Mouse (Mus musculus): ENCODE data around the gene Thnsl1.

Thnsl1 gene

GRCm38 (mm10) chr2:21204912-21205830 is at the start of gene Thnsl1, which contains the start of gene Enkur:
TSS of gene Thnsl1 (plus strand) at chr2:21205724.
TSS of gene Enkur (minus strand) at chr2:21205365.
- DNase-seq, result peak; percentile 97 to 100

GRCm38 (mm10) chr2:21164296-21164695 is 41.2 kb upstream of the Thnsl1 start:
- DNase-seq, result no peak

DNA sequence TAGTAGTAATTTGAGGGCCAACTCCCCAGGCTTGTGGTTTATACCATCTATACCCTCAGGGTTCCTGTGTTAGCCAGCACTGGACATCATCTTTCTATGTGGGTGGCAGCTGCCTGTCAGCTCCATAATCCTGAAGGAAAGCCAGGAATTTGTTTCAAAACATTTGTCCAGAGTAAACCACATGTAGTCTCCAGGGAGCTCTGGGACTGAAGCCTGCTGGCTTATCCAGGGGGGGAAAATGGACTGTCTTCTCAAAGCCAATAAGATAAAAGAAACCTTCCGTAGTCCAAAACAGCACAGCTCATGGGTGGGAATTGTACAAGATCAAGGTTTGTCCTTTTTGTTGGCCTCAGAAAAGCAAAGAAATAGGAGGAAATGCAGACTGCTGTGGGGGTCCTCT is 37.6 kb upstream of the Thnsl1 start:
- no peak for DNase-seq

DNA sequence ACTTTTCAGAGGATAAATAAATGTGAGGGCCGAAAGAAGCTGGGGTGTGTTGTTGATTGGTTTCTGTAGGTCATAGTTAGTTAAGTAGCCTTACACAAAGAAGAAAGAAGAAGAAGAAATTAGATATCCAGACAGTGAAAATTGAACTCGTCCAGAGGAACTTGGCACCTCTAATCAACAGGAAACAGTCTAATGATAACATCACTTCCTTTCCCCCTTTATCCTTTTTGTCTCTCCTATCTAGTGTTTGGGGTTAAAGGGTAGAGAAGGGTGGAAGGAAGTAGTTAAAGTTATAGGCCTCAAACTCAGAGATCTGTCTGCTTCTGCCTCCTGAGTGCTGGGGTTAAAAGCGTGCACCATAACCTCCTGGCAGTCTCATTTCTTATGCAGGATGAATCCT is 32.7 kb upstream of the Thnsl1 start:
- no peak for DNase-seq

GRCm38 (mm10) chr2:21179136-21179535 is 26.4 kb upstream of the Thnsl1 start:
- DNase-seq, result no peak

DNA sequence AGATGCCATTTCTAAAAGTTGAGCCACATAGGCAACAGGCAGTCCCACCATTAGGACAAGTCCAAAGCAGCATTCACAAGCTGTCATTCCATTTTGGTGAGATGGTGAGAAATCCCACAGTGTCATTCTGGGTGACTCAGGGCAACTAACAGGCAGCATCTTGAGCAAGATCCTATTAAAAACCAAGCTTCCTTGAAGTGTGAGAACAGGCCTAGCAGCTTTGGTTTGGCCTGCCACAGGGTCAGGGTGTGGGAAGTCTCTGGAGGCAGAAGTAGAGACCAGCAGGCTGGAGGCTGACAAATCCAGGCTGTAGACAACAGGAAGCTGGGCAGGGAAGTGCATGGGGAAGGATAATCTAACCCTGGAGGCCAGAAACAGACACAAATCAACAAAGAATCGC is 22.7 kb upstream of the Thnsl1 start:
- DNase-seq, result no peak

- DNase-seq, result peak; percentile 15 to 69
These were observed 17.9 kb upstream of the Thnsl1 start for GRCm38 (mm10) chr2:21187576-21187975.

DNA sequence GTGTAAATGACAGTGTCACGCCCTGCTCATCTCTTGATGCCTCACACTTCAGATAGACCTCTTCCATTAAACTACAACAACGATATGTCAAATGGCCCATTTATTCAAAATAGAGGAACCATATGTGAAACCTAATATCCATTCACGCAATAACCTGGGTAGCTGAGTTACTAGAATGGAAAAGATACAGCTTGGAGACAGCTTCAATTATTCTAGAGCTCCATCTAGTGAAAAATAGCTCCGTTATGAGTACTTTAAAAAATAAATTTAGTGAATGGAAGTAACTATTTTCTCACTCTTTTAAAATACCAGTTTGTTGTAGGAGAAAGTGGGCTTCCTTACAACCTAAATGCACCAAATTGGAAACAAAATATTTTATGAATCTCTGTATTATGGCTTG is 16.9 kb upstream of the Thnsl1 start:
- no peak for DNase-seq

- DNase-seq, result no peak
These were observed 14.3 kb upstream of the Thnsl1 start for GRCm38 (mm10) chr2:21191232-21191631.

- DNase-seq, result no peak
These were observed 10.3 kb upstream of the Thnsl1 start for GRCm38 (mm10) chr2:21195233-21195632.

- DNase-seq, result no peak
These were observed 6.5 kb upstream of the Thnsl1 start for GRCm38 (mm10) chr2:21199051-21199450.

DNA sequence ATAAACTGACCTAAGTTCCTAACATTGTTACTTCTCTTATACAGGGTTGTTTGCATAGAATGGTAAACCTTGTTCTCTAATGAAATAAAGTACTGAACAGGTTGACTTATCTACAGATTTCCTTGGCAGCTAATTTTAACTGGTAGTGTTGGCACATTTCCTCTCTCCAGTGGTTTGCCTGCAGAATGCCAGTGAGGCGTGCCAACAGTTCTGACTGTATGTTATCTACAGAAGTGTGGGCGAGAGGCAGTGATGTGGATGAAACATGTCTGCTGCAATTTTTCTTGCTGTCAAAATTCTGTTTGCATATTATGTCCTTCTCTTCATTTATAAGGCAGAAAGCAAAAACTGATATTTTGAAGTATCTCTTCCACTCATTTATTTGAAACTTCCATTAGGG is 2.8 kb upstream of the Thnsl1 start:
- no peak for DNase-seq

DNA sequence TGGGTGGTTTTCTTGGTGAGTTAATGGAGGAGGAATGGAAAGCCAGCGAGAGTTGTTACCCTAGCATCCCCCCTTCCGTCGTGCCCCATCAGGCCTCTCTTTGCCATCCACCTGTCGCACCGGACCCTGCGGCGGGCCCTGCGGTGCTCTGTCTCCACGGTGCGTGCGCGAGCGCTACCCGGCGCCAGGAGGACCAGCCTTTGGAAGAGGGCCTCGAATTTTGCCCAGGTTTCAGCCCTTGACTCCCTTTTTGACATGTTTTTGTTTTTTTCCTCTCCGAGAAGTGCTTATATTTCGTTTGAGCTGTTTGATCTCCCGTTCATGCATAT is 271 bp downstream of the Thnsl1 start:
- DNase-seq, result no peak

GRCm38 (mm10) chr2:21206278-21206677 is 754 bp downstream of the Thnsl1 start:
- no peak for DNase-seq

- no peak for DNase-seq
These were observed 5.8 kb downstream of the Thnsl1 start for GRCm38 (mm10) chr2:21211361-21211760.

- no peak for DNase-seq
These were observed 8.8 kb downstream of the Thnsl1 start for GRCm38 (mm10) chr2:21214322-21214721.

- DNase-seq, result no peak
These were observed 9.8 kb downstream of the Thnsl1 start for GRCm38 (mm10) chr2:21215284-21215683.

GRCm38 (mm10) chr2:21222453-21223384 is 17.2 kb downstream of the Thnsl1 start:
- DNase-seq, result no peak

GRCm38 (mm10) chr2:21230276-21230675 is 24.8 kb downstream of the Thnsl1 start:
- DNase-seq, result no peak

- DNase-seq, result no peak
These were observed 25.6 kb downstream of the Thnsl1 start for GRCm38 (mm10) chr2:21231147-21231546.

DNA sequence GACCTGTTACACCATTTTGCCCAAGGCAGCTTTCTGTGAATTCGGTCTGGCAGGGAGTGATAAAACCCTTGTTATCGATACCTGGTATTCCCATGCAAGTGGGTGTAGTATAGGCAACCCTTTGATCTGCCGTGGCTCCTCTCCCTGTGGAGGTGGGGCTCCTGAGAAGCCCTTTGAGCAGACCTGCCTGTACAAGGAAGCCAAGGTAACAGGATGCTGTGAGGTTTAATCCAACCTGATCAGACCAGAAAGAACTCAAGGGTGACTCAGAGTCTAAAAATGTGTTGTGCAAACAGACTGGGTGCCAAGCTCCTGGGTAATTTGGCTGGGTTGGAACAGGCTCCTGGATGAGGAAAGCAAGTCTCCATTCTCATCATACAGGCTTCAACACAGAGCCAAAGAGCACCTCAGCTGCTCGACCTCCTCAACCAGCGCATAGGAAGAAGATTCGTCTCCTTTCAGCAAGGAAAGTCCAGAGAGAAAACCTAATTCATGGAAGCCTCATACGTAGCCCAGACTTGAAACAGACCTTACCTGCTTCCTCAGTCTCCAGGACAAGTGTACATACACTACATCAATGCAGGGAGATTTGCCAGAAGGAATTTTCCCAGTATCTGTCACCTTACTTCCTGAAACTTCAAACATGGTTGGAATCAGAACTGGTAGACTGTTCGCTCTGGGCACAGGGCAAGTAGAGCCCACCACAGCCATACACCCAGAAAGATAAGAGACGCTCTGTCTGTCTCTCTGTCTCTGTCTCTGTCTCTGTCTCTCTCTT is 29.5 kb downstream of the Thnsl1 start:
- peak; percentile 16 to 32 for DNase-seq

DNA sequence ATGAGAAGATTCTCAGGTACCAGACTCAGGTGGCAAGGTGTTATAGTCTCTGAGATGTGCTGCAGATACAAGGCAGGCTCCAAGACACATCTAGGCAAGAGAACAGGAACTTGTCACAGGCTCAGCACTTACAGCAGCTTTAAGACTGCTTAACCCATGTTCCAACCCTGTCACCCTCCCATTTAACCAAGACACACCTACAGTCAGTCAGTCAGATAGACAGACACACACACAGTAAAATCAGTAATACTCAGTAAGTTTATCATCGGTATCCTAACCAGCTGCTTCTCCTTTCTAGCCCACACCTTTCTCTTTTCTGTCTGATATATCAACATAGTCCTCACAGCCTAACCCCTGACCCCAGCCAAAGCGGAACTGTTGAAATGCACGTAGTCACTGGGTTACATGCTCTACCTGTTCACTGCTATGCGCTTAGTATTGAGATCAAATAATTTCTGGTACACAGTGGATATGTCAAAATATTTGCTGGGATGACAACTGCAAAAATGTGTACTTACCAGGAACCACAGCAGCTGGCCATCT is 30.4 kb downstream of the Thnsl1 start:
- DNase-seq, result no peak

- peak in 1 of 2 experiments; percentile 4 for DNase-seq
These were observed 31.3 kb downstream of the Thnsl1 start for GRCm38 (mm10) chr2:21236846-21237245.
